Mouse (Mus musculus) right cerebral cortex, adult 18-20 months (tissue): ENCODE results near the gene Itpr2.

Source experiments
- DNase-seq: peaks from one replicate; pipeline ENCODE4 v3.0.0; 2022; ENCODE audit warnings: mixed read lengths

The Itpr2 gene

GRCm38 (mm10) chr6:146501866-146502804, at the start of gene Itpr2:
TSS of gene Itpr2 (minus strand) at chr6:146502223.
- DNase-seq = peak; percentile 69

GRCm38 (mm10) chr6:146551326-146551725, 49.3 kb upstream of the Itpr2 start:
- DNase-seq = no peak

GRCm38 (mm10) chr6:146550421-146550820, 48.4 kb upstream of the Itpr2 start:
- no peak for DNase-seq

GRCm38 (mm10) chr6:146545289-146545865, 43.4 kb upstream of the Itpr2 start:
- no peak for DNase-seq

- DNase-seq = no peak
Measured at GRCm38 (mm10) chr6:146544622-146545021, 42.6 kb upstream of the Itpr2 start.

- DNase-seq = no peak
Measured at GRCm38 (mm10) chr6:146540386-146540785, 38.4 kb upstream of the Itpr2 start.

GRCm38 (mm10) chr6:146538661-146539060, 36.6 kb upstream of the Itpr2 start:
- DNase-seq = no peak

- no peak for DNase-seq
Measured at GRCm38 (mm10) chr6:146538071-146538470, 36.0 kb upstream of the Itpr2 start.

- DNase-seq = no peak
Measured at GRCm38 (mm10) chr6:146537111-146537510, 35.1 kb upstream of the Itpr2 start.

- no peak for DNase-seq
Measured at GRCm38 (mm10) chr6:146535501-146535900, 33.5 kb upstream of the Itpr2 start.

- DNase-seq = no peak
Measured at GRCm38 (mm10) chr6:146533146-146533545, 31.1 kb upstream of the Itpr2 start.

- DNase-seq = no peak
Measured at GRCm38 (mm10) chr6:146530769-146531168, 28.7 kb upstream of the Itpr2 start.

- DNase-seq = no peak
Measured at GRCm38 (mm10) chr6:146530363-146530762, 28.3 kb upstream of the Itpr2 start.

- no peak for DNase-seq
Measured at GRCm38 (mm10) chr6:146527537-146527936, 25.5 kb upstream of the Itpr2 start.

- DNase-seq = no peak
Measured at GRCm38 (mm10) chr6:146525500-146525899, 23.5 kb upstream of the Itpr2 start.

- no peak for DNase-seq
Measured at GRCm38 (mm10) chr6:146521456-146522245, 19.6 kb upstream of the Itpr2 start.

GRCm38 (mm10) chr6:146519019-146519418, 17.0 kb upstream of the Itpr2 start:
- no peak for DNase-seq

GRCm38 (mm10) chr6:146515936-146516335, 13.9 kb upstream of the Itpr2 start:
- DNase-seq = no peak

GRCm38 (mm10) chr6:146514531-146514948, 12.5 kb upstream of the Itpr2 start:
- DNase-seq = no peak

- DNase-seq = no peak
Measured at GRCm38 (mm10) chr6:146513899-146514298, 11.9 kb upstream of the Itpr2 start.

- DNase-seq = no peak
Measured at GRCm38 (mm10) chr6:146513384-146513783, 11.4 kb upstream of the Itpr2 start.

GRCm38 (mm10) chr6:146511511-146511910, 9.5 kb upstream of the Itpr2 start:
- DNase-seq = no peak

- no peak for DNase-seq
Measured at GRCm38 (mm10) chr6:146509891-146510290, 7.9 kb upstream of the Itpr2 start.
